23 mouse cellular contexts compared by ENCODE assay signal in the genomic region with DNA sequence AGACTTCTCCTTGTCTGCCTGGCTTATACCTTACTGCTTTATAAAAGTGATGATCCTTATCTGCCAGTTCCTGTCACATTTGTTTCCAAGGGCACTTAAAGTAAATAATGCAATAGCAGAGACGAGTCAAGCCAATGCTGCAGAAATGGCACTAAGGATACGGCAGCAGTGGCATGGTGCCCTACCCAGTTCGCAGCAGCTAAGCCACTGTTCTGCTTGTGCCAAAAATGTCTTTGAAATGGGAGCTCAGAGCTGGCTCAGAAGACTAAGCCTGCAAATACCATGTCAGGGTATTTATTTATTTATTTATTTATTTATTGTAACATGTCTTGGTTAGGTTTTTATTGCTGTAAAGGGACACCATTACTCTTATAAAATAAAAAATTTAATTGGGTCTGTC.
DNase-seq lines count a peak whose midpoint lies in the region; ATAC-seq lines count a peak whose summit lies in the region.
"Had no signal": no experiment of that assay in that cellular context is flagged by ENCODE, and none has a peak within 500 bp of the region (broad histone marks: within the 10 kb centered on the region; RNA-seq: fewer than 3 reads in every experiment).

No protein-coding gene starts in this region.

- no peak overlapping the region for H3K4me3 ChIP-seq in hindbrain, embryonic 15.5 days
- no peak overlapping the region for H3K4me3 ChIP-seq in hindbrain, embryonic 10.5 days
- H3K4me3 ChIP-seq: embryonic facial prominence, embryonic 15.5 days; forebrain, embryonic 15.5 days; limb, embryonic 12.5 days; liver, embryonic 13.5 days; midbrain, embryonic 12.5 days had no signal

- no peaks in the 10 kb centered on the region for H3K4me1 ChIP-seq in hindbrain, embryonic 15.5 days (replicated peaks)
- H3K4me1 ChIP-seq in hindbrain, embryonic 10.5 days (replicated peaks): no peaks in the 10 kb centered on the region
- H3K4me1 ChIP-seq: embryonic facial prominence, embryonic 15.5 days; forebrain, embryonic 15.5 days; liver, embryonic 13.5 days; midbrain, embryonic 12.5 days had no signal

- no peak overlapping the region for H3K27ac ChIP-seq in hindbrain, embryonic 15.5 days (replicated peaks)
- H3K27ac ChIP-seq in hindbrain, embryonic 10.5 days: no peak overlapping the region
- H3K27ac ChIP-seq: embryonic facial prominence, embryonic 15.5 days; forebrain, embryonic 15.5 days; limb, embryonic 12.5 days; liver, embryonic 13.5 days; midbrain, embryonic 12.5 days; stomach, postnatal 0 days had no signal

- H3K4me2 ChIP-seq in hindbrain, embryonic 15.5 days: no peak overlapping the region
- H3K4me2 ChIP-seq: embryonic facial prominence, embryonic 15.5 days; forebrain, embryonic 15.5 days; heart, embryonic 11.5 days; limb, embryonic 12.5 days; liver, embryonic 13.5 days; midbrain, embryonic 12.5 days had no signal

- no peak overlapping the region for H3K9ac ChIP-seq in hindbrain, embryonic 15.5 days
- H3K9ac ChIP-seq: embryonic facial prominence, embryonic 15.5 days; forebrain, embryonic 15.5 days; limb, embryonic 12.5 days; liver, embryonic 13.5 days; midbrain, embryonic 12.5 days had no signal

- H3K27me3 ChIP-seq in hindbrain, embryonic 15.5 days: no peaks in the 10 kb centered on the region
- H3K27me3 ChIP-seq in hindbrain, embryonic 10.5 days (ENCODE audit: insufficient read depth, poor library complexity, severe bottlenecking): no peaks in the 10 kb centered on the region
- H3K27me3 ChIP-seq: embryonic facial prominence, embryonic 15.5 days; forebrain, embryonic 15.5 days; limb, embryonic 12.5 days; liver, embryonic 13.5 days; midbrain, embryonic 12.5 days had no signal

- DNase-seq in adrenal gland, postnatal 25 days: peak; percentile 2
- no peak for DNase-seq in adrenal gland, postnatal 4 days (ENCODE audit: low spot score in 2 of 2)
- no peak for DNase-seq in hindbrain, embryonic 10.5 days (ENCODE audit: low spot score)
- DNase-seq in right cerebral cortex, postnatal 10 days (ENCODE audit: low spot score in 2 of 2): peak; percentile 24 to 27
- no peak for DNase-seq in right cerebral cortex, postnatal 14 days
- peak; percentile 38 for DNase-seq in gastrocnemius, postnatal 25 days
- DNase-seq in B cell, adult 2 months: no peak
- DNase-seq: adrenal gland, adult 2 months; cerebellum, adult 2 months; kidney, adult 11 months; liver, embryonic 13.5 days; lung, adult 2 months; lung, postnatal 14 days; retina, postnatal 1 day; thymus, adult 2 months; thymus, postnatal 4 days had no signal

- H3K9me3 ChIP-seq in hindbrain, embryonic 15.5 days: no peaks in the 10 kb centered on the region
- no peaks in the 10 kb centered on the region for H3K9me3 ChIP-seq in hindbrain, embryonic 10.5 days
- H3K9me3 ChIP-seq: embryonic facial prominence, embryonic 15.5 days; forebrain, embryonic 15.5 days; limb, embryonic 12.5 days; liver, embryonic 13.5 days; midbrain, embryonic 12.5 days had no signal

- 66% methylated on average over 3 of the region's 3 CpGs for WGBS in hindbrain, embryonic 15.5 days
- 89% methylated on average over 3 of the region's 3 CpGs for WGBS in hindbrain, embryonic 10.5 days

- no peaks in the 10 kb centered on the region for H3K36me3 ChIP-seq in hindbrain, embryonic 15.5 days
- no peaks in the 10 kb centered on the region for H3K36me3 ChIP-seq in hindbrain, embryonic 10.5 days
- H3K36me3 ChIP-seq: embryonic facial prominence, embryonic 15.5 days; forebrain, embryonic 15.5 days; limb, embryonic 12.5 days; liver, embryonic 13.5 days; midbrain, embryonic 12.5 days had no signal

- ATAC-seq in hindbrain, embryonic 15.5 days (ENCODE audit: low FRiP score, low read depth): peak; percentile 54; the same call in 1 of the 2 replicates
- ATAC-seq: forebrain, embryonic 15.5 days had no signal

Comparison
In these comparisons a context has a peak if more than half of its experiments do, and no peak if none do; other contexts are left out.
1. DNase-seq: peak in adrenal gland, postnatal 25 days (single experiment), right cerebral cortex, postnatal 10 days (2 of 2) and gastrocnemius, postnatal 25 days (single experiment); none in adrenal gland, postnatal 4 days (0 of 2), hindbrain, embryonic 10.5 days (single experiment), right cerebral cortex, postnatal 14 days (single experiment) and B cell, adult 2 months (0 of 2).